Mouse (Mus musculus): ENCODE measurements around the gene Ccser1. TPM values are rescaled to one million over a fixed set of nuclear protein-coding genes. Genes with fewer than 3 reads are reported as not detected.

Ccser1 gene
- total and polyA plus RNA-seq, 2 experiments from 2014 or later: 14.9 to 48.7 TPM

DNA sequence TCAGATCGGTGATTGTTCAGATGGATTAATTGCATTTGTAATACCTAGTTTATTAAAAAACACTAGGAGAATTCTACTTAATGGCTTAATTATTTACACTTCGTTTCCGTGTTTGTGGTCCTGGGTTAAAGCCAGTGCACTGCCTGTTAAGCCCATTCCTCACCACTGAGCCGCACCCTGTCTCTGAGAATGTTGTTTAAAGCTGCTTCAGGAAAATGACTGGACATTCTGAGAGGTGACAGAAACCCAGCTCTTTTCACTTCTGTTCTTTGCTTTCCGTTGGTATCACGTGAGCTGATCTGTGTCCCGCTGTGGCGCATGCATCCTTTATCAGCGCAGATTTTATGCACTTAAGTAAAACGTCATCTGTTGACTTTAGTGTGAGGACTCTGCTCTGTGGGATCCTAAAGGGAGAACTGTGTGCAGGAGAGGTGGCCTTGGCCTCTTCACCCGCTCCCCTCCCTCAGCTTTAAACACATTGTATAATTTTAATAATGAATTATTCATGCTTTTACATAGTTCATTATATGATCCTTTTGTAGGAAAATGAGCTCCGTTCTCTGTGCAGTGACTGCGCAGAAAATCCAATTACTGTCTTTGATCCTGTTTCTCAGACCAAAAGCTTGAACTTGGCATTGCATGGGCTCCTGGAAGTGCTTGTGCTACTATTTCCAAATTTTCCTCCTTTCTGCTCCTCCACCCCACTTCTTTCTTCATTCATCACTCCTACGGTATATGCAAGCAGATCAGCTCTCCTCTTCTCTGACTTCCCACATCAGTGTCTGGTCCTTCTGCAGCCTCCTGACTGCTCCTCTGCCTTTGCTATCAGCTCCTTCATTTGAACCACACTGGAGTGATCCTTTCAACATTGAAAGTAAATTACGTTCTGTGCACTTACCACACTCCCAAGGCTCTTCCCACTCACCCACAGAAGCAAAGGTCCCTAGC, 149.7 kb downstream of the Ccser1 start:
- Histone ChIP-seq H3K9ac (replicated peaks; ENCODE audit: low read length) (no peak overlapping the region), H3K9me3 (ENCODE audit: low read length) (no peaks in the 10 kb centered on the region), H3K4me1 (ENCODE audit: insufficient read depth, low read length) (no peaks in the 10 kb centered on the region), H3K27me3 (ENCODE audit: insufficient read depth, low read length) (no peaks in the 10 kb centered on the region), H3K27ac (0 out of 2 replicates have a peak overlapping the region, but pooled peaks have one; percentile 2), H3K4me2 (ENCODE audit: low read depth, low read length) (peak overlapping the region; percentile 41), H3K4me3 (ENCODE audit: low read length) (peak overlapping the region; percentile 15; the same call in 1 of the 2 replicates), H3K36me3 (ENCODE audit: insufficient read depth, low read length) (no peaks in the 10 kb centered on the region)
- DNase-seq (ENCODE audit: low spot score) (peak; percentile 20), ATAC-seq (peak; percentile 53; the same call in 1 of the 2 replicates)
- WGBS: 43% methylated on average over 15 of the region's 15 CpGs
- TF ChIP-seq CTCF (IDR thresholded peaks at IDR 0.05; ENCODE audit: low read depth): no peak

DNA sequence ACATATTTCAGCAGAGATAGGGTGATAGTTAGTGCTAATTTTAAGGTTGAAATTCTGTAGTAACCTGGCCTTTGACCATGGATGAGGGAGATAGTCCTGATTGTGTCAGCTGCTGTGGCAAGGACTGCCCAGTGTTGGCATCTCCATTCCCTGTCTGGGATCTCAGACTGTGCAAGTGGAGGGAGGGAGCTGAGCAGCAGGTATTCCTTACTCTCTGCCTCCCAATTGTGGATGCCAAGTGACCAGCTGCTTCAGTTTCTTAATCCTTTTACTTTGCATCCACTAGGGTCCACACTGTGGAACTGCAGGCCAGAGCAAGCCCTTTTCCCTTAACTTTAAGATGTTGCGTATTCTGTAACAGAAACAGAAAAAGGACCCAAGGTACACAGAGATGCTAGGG, 154.3 kb downstream of the Ccser1 start:
- 77% methylated on average over 1 of the region's 1 CpGs for WGBS
- DNase-seq (ENCODE audit: low spot score): no peak
- TF ChIP-seq CTCF (IDR thresholded peaks at IDR 0.05; ENCODE audit: low read depth): peak; percentile 12; the same call in 1 of the 2 replicates
- H3K27ac ChIP-seq: no peak overlapping the region
- no peaks in the 10 kb centered on the region for H3K4me1 ChIP-seq (ENCODE audit: insufficient read depth, low read length)
- no peaks in the 10 kb centered on the region for H3K27me3 ChIP-seq (ENCODE audit: insufficient read depth, low read length)
- no peak overlapping the region for H3K4me2 ChIP-seq (ENCODE audit: low read depth, low read length)
- H3K9ac ChIP-seq (replicated peaks; ENCODE audit: low read length): no peak overlapping the region
- H3K9me3 ChIP-seq (ENCODE audit: low read length): no peaks in the 10 kb centered on the region
- no peak overlapping the region for H3K4me3 ChIP-seq (ENCODE audit: low read length)
- ATAC-seq: no peak
- H3K36me3 ChIP-seq (ENCODE audit: insufficient read depth, low read length): no peaks in the 10 kb centered on the region

DNA sequence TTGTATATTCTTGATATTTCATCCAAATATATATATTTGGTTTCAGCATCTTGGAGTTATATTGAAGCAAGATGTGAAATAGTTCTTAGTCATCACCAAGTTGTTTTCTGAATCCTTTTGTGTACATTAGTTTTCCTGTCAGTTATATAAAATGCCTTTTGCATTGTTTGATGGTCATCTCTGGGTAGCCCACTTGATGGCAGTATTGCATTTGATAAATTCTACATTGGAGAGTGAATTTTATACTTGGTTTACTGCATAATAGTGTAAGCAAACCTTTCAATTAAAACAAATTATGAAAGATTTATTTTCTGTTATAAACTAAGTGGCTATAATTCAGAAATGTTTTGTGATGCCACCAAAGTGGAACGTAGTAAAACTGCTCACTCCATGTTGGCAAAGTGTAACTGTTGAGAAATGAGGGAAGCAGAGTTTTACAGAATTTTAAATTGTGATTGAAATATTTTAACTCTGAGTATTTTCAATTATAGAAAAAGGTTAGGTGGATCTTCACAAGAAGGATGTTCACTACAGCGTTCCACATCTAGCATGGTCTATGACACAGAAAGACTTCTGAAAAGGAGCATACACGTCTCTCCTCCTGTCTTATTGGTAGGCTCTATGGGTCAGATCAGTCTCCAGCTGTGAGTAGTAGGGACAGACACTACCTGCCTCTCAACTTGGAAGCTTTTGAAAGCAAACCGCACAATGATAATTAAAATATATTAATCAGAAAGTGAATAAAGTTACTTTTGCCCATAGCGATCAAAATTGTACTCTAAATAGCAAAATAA, 167.1 kb downstream of the Ccser1 start:
- H3K36me3 ChIP-seq (ENCODE audit: insufficient read depth, low read length): no peaks in the 10 kb centered on the region
- 71% methylated on average over 5 of the region's 5 CpGs for WGBS
- no peak overlapping the region for H3K27ac ChIP-seq
- no peaks in the 10 kb centered on the region for H3K4me1 ChIP-seq (ENCODE audit: insufficient read depth, low read length)
- ATAC-seq (no peak), DNase-seq (ENCODE audit: low spot score) (peak; percentile 69)
- H3K4me3 ChIP-seq (ENCODE audit: low read length): no peak overlapping the region
- no peaks in the 10 kb centered on the region for H3K27me3 ChIP-seq (ENCODE audit: insufficient read depth, low read length)
- H3K9me3 ChIP-seq (ENCODE audit: low read length): no peaks in the 10 kb centered on the region
- peak; percentile 70 for TF ChIP-seq CTCF (IDR thresholded peaks at IDR 0.05; ENCODE audit: low read depth)
- H3K9ac ChIP-seq (replicated peaks; ENCODE audit: low read length): no peak overlapping the region
- no peak overlapping the region for H3K4me2 ChIP-seq (ENCODE audit: low read depth, low read length)

DNA sequence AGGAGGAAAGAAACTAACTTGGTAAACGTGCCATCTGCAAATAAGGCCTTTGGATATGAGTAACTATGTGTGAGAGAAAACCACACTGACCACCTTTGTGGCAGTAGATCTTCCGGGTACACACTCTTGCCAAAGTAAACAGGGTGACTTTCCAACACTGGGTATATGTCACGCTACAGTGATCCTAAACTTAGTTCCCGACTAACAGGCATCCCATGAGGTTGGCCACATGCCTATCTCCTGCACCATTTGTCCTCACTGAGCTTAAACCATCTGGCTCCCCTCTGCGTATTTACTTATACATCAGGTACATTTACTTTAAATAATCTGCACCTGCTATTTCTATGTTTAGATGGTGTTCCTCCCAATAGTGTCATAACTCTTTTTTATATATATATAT, 183.6 kb downstream of the Ccser1 start:
- Histone ChIP-seq H3K9me3 (ENCODE audit: low read length) (no peaks in the 10 kb centered on the region), H3K27ac (no peak overlapping the region), H3K4me2 (ENCODE audit: low read depth, low read length) (no peak overlapping the region), H3K4me1 (ENCODE audit: insufficient read depth, low read length) (no peaks in the 10 kb centered on the region), H3K4me3 (ENCODE audit: low read length) (no peak overlapping the region), H3K36me3 (ENCODE audit: insufficient read depth, low read length) (no peaks in the 10 kb centered on the region), H3K27me3 (ENCODE audit: insufficient read depth, low read length) (no peaks in the 10 kb centered on the region), H3K9ac (replicated peaks; ENCODE audit: low read length) (no peak overlapping the region)
- no peak for TF ChIP-seq CTCF (IDR thresholded peaks at IDR 0.05; ENCODE audit: low read depth)
- ATAC-seq (no peak), DNase-seq (ENCODE audit: low spot score) (no peak)
- 77% methylated on average over 5 of the region's 5 CpGs for WGBS

DNA sequence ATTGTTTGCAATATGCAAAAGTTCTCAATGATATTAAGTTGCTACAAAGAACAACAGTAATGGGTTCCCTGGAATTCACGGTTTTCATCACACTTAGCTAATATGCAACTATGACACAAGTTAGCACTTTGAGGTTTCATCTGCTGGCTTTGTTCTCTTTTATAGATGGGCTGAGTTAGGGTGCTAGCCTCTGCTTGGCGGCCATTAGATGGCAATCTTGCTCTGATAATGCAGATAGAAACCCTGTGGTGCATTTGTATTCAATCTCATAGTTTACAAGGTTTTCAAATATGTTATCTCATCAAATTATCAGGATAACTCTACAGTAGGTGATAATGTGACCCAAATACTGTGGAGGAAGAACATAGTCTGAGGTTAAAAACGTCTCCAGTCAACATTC, 202.4 kb downstream of the Ccser1 start:
- Histone ChIP-seq H3K36me3 (ENCODE audit: insufficient read depth, low read length) (no peaks in the 10 kb centered on the region), H3K9ac (replicated peaks; ENCODE audit: low read length) (no peak overlapping the region), H3K4me1 (ENCODE audit: insufficient read depth, low read length) (no peaks in the 10 kb centered on the region), H3K4me3 (ENCODE audit: low read length) (no peak overlapping the region), H3K27me3 (ENCODE audit: insufficient read depth, low read length) (no peaks in the 10 kb centered on the region), H3K27ac (no peak overlapping the region), H3K9me3 (ENCODE audit: low read length) (no peaks in the 10 kb centered on the region), H3K4me2 (ENCODE audit: low read depth, low read length) (no peak overlapping the region)
- DNase-seq (ENCODE audit: low spot score) (peak; percentile 83), ATAC-seq (peak; percentile 85)
- peak; percentile 77 for TF ChIP-seq CTCF (IDR thresholded peaks at IDR 0.05; ENCODE audit: low read depth)
- WGBS: 21% methylated on average over 3 of the region's 3 CpGs

DNA sequence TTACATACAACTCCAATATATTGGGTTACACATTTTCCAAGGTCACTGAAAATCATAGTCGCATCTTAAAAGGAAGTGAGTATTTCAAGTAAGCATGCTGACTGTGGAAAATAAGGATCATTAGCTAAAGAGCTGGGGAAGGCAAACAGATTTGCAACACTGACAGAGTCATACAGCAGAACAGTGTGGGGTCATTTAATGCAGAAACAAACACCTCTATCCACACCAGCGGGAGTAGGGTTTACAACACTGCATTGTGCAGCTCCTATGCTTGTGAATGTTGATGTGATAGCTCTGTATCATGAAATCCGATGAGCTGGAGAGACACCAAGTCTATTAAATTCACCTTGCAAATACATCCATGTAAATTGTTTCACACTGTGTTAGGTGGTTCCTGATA, 202.9 kb downstream of the Ccser1 start:
- peak; percentile 40; the same call in 1 of the 2 replicates for ATAC-seq
- TF ChIP-seq CTCF (IDR thresholded peaks at IDR 0.05; ENCODE audit: low read depth): no peak

More for the DNA sequence above, 202.9 kb downstream of the Ccser1 start:
- no peak overlapping the region for H3K4me2 ChIP-seq (ENCODE audit: low read depth, low read length)
- H3K27ac ChIP-seq: no peak overlapping the region
- no peaks in the 10 kb centered on the region for H3K36me3 ChIP-seq (ENCODE audit: insufficient read depth, low read length)
- no peaks in the 10 kb centered on the region for H3K27me3 ChIP-seq (ENCODE audit: insufficient read depth, low read length)
- H3K4me3 ChIP-seq (ENCODE audit: low read length): no peak overlapping the region
- peak; percentile 11 for DNase-seq (ENCODE audit: low spot score)
- no peak overlapping the region for H3K9ac ChIP-seq (replicated peaks; ENCODE audit: low read length)
- H3K4me1 ChIP-seq (ENCODE audit: insufficient read depth, low read length): no peaks in the 10 kb centered on the region
- no peaks in the 10 kb centered on the region for H3K9me3 ChIP-seq (ENCODE audit: low read length)
- WGBS: 33% methylated on average over 3 of the region's 3 CpGs

All from hindbrain, postnatal 0 days (tissue).